Comparison of ENCODE assay signal across 13 mouse cellular contexts in genomic region chr13:43167721-43168120, GRCm38 (mm10). TPM values are rescaled to one million over a fixed set of nuclear protein-coding genes. Genes with fewer than 3 reads are reported as not detected.
DNase-seq lines count a peak whose midpoint lies in the region.
"Had no signal": no experiment of that assay in that cellular context is flagged by ENCODE, and none has a peak within 500 bp of the region (broad histone marks: within the 10 kb centered on the region; RNA-seq: fewer than 3 reads in every experiment).

No protein-coding gene starts in this region.

- DNase-seq in cerebellum, postnatal 14 days = peak; percentile 61
- no peak for DNase-seq in cerebellum, postnatal 36 days
- peak; percentile 48 for DNase-seq in left cerebral cortex, postnatal 4 days
- no peak for DNase-seq in left cerebral cortex, adult 18-20 months (ENCODE audit: low spot score in 2 of 2)
- DNase-seq in retina, adult 2 months (ENCODE audit: low read depth, low spot score) = peak; percentile 41
- peak; percentile 40 for DNase-seq in retina, postnatal 7 days (ENCODE audit: low read depth, low spot score)
- no peak for DNase-seq in heart, postnatal 25 days (ENCODE audit: low spot score)
- DNase-seq: adrenal gland, postnatal 14 days; cerebellum, adult 8-10 months; embryo, embryonic 11 days; gastrocnemius, postnatal 14 days; heart, adult 2 months; heart, postnatal 14 days had no signal

- intact Hi-C loops in left cerebral cortex, postnatal 4 days (cut with DNase I) = no loop called here
- intact Hi-C loops in heart, postnatal 25 days (cut with DNase I) = no loop called here

RNA-seq across cellular contexts. Expression of gene Tbc1d7, which starts 3.6 kb away (rescaled TPM):
- total RNA-seq in left cerebral cortex, postnatal 4 days (2021) = 10 to 100 TPM; 34.5 to 37.3 TPM
- 10 to 100 TPM; 27.6 to 28.2 TPM for total RNA-seq in left cerebral cortex, adult 18-20 months (2021)
- total RNA-seq in heart, postnatal 25 days (2021) = 10 to 100 TPM; 35.9 to 43.0 TPM

Comparison
In these comparisons a context has a peak if more than half of its experiments do, and no peak if none do; other contexts are left out.
1. DNase-seq: peak in cerebellum, postnatal 14 days (2 of 2), left cerebral cortex, postnatal 4 days (single experiment), retina, adult 2 months (single experiment) and retina, postnatal 7 days (single experiment); none in cerebellum, postnatal 36 days (0 of 2), left cerebral cortex, adult 18-20 months (0 of 2) and heart, postnatal 25 days (single experiment).